Mouse (Mus musculus) CD4-positive, CD25-positive, alpha-beta regulatory T cell, adult 2 months (primary cell): ENCODE data around the gene Fbrs.
"Not testable (repeated sequence)": the region's sequence is repeated elsewhere in the genome, so short reads cannot be mapped to it uniquely, and the experiment has no call there.

Experiments
- DNase-seq: peaks from one replicate; pipeline ENCODE4 v3.0.0-alpha.2; 2012; ENCODE audit warnings: low read depth, low spot score

Fbrs gene

DNA sequence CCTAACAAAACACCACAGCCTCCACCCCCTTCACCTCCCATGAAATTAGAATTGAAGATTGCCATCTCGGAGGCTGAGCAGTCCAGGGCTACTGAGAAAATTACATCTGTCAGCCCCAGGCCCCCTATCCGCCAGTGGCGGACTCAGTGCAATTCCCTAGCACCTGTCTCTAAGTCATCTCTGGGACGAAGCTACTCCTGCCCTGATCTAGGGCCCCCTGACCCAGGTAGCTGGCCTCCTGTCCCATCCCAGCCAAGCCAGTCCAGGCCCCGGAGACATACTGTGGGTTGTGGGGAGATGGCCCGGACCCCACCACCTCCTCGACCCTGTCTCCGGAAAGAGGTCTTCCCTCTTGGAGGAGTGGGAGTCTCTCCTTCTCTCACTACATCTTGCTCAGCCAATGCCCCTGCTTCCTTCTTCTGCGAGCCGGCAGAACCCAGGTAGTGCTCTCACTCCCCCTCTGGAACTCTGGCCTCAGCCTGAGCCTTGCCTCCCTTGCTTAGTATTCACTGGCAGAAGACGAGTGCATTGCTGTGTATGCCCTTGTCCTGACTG lies 3.7 kb upstream of the Fbrs start:
- DNase-seq, result no peak

GRCm38 (mm10) chr7:127476336-127476735 lies 2.7 kb upstream of the Fbrs start:
- DNase-seq, result no peak

GRCm38 (mm10) chr7:127476855-127477254 lies 2.1 kb upstream of the Fbrs start:
- DNase-seq, result no peak

- DNase-seq, result peak; percentile 100
These were observed 1.0 kb upstream of the Fbrs start for GRCm38 (mm10) chr7:127477687-127478634.

- DNase-seq, result peak; percentile 35
These were observed 573 bp downstream of the Fbrs start for GRCm38 (mm10) chr7:127479318-127480225.

- peak; percentile 86 for DNase-seq
These were observed 1.3 kb downstream of the Fbrs start for GRCm38 (mm10) chr7:127480321-127480720.

- no peak for DNase-seq
These were observed 6.4 kb downstream of the Fbrs start for GRCm38 (mm10) chr7:127485416-127485815.

DNA sequence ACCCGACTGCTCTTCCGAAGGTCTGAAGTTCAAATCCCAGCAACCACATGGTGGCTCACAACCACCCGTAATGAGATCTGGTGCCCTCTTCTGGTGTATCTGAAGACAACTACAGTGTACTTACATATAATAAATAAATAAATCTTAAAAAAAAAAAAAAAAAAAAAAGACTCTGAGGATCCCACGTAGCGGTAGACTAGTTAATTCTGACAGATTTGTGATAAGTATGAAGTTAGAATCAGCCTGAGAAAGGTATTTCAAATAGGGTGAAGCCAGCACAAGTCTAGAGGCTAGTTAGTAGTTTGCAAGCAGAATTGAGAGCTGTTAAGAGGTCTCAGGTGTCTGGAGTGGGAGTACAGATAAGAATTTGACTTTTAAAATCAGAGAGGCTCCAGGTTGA lies 9.4 kb downstream of the Fbrs start:
- not testable (repeated sequence) for DNase-seq

- DNase-seq, result no peak
These were observed 11.0 kb downstream of the Fbrs start for GRCm38 (mm10) chr7:127489982-127490381.

DNA sequence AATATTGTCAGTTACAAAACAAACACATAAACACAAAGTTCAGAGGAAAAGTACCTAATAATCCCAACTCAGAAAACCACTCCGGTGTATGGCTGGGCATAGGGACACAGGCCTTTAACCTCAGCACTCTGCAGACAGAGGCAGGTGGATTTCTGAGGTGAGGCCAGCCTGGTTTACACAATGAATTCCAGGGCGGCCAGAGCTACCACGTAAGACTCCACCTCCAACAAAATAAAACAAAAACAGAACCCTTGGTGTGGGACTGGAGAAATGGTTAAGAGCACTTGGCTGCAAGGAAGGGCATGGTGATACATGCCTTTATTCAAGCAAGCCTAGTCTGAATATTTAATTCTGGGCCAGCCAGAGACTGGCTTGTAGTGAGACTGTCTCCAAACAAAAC lies 12.8 kb downstream of the Fbrs start:
- DNase-seq, result no peak

DNA sequence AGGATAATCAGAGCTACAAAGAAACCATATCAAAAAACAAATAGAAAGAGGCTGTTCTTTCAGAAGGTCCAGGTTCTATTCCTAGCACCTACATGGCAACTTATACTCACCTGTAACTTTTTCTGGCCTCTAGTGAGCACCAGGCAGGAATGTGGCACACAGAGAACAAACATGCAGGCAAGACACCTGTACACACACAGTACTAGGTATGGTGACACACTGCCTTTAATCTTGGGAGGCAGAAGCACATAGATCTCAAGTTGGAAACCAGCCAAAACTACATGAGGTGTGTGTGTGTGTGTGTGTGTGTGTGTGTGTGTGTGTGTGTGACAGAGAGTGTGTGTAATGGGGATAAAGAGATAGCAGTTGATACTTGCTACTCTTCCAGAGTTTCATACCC lies 15.6 kb downstream of the Fbrs start:
- no peak for DNase-seq

GRCm38 (mm10) chr7:127497382-127497781 lies 18.4 kb downstream of the Fbrs start:
- no peak for DNase-seq

DNA sequence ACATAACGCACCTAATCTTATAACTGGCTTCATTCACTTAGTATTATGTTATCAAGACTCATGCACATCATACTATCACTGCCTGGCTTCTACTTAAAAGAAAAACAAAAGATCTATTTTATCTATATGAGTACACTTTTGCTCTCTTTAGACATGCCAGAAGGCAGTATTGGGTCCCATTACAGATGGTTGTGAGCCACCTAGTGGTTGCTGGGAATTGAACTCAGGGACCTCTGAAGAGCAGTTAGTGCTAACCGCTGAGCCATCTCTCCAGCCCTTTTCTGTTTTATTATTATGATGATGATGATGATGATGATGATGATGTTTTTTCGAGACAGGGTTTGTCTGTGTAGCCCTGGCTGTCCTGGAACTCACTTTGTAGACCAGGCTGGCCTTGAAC lies 19.4 kb downstream of the Fbrs start:
- peak; percentile 74 for DNase-seq

GRCm38 (mm10) chr7:127508291-127508690 lies 29.3 kb downstream of the Fbrs start:
- DNase-seq, result no peak

GRCm38 (mm10) chr7:127509830-127510229 lies 30.8 kb downstream of the Fbrs start:
- not testable (repeated sequence) for DNase-seq

DNA sequence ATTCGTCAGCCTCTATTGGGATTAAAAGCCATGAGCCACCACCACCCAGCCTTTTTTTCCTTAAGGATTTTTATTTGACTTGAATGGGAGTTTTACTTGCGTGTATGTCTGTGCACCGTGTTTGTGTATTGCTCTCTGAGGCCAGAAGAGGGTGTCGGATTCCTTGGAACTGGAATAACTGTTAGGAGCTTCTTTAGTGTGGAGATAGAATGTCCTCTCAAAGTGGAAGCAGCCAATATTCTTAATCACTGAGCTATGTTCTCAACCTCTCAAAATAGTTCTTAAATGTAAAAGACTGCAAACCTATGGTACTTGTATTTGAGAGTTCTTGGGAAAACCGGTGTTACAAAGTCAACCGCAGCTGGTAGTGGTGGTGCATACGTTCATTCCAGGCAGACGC lies 32.2 kb downstream of the Fbrs start:
- peak; percentile 20 for DNase-seq

DNA sequence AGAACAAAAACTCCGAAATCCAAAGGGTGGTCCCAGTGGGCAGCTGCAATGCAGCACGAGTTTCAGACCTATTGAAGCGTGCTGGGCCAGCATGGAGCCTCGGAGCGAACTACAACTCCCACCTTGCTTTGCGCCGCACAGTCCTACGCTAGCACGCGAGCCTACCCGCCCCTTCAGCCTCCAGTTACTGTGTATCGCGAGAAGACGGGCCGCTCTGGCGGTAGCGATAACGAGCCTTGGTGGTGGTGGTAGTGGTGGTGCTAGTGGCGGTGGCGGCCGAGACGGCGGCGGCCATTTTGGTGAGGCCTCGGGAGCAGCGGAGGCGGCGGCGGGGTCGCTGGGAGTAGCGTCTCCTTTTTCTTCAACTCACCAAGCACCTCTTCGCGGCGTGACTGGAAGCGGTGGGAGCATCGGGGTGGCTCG lies 32.8 kb downstream of the Fbrs start, which contains the start of gene Srcap:
Gene Srcap, plus strand, starts transcription at position 176 of the 423 bp plus-strand sequence.
- peak; percentile 99 for DNase-seq

- DNase-seq, result peak; percentile 97
These were observed 33.4 kb downstream of the Fbrs start for GRCm38 (mm10) chr7:127512231-127513015.

DNA sequence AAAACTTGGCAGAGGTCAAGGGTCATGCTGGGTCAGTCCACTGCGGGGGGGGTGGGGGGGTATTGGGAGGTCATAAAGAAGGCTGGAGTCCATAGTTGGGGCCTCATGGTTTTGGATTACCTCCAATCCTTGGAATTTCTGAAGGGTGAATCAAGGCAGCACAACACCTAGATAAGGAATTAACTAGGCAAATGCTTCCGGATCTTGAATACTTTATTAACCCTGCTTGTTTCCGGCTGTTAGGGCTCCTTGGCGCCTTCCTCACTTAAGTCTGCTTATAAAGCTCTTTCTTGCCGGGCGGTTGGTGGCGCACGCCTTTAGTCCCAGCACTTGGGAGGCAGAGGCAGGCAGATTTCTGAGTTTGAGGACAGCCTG lies 34.0 kb downstream of the Fbrs start:
- DNase-seq, result peak; percentile 72

DNA sequence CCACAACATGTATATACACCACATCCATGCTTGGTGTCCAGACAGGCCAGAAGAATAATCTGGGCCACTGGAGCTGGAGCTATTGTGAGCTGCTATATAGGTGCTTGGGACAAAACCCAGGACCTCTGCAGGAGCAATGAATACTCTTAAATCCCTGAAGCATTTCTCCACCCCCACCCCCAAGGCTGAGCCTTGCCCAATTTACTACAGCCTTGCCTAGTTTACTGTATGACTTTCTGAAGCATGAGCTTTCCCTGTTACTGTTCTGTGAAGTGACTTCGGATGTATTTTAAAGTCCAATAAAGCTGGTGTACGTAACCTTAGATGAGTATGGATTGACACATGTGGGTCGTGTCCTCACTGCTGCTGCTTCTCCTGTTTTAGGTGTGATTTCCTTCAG lies 34.8 kb downstream of the Fbrs start:
- DNase-seq, result no peak

DNA sequence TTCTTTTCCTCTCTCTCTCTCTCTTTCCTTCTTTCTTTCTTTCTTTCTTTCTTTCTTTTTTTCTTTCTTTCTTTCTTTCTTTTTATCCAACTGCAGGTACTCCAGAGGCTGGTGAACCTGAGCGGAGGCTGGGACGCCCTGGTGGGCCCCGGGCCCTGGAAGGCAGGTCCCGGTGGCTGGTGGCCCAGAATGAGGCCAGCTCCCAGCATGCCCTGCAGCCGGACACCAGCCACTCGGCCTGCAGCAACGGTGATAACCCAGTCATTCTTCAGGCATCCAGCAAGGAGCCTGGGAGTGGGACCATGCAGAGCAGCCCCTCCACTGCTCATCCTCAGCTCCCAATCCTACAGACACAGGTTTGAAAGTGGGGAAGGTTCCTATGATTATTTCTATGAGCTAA lies 36.8 kb downstream of the Fbrs start:
- no peak for DNase-seq
